Mouse (Mus musculus): ENCODE results near the gene Nlrc4. TPM values are rescaled to one million over a fixed set of nuclear protein-coding genes. Genes with fewer than 3 reads are reported as not detected.

Nlrc4 gene
- polyA plus RNA-seq, 1 experiment from 2014 or later, result 0.26 TPM

- Histone ChIP-seq H3K27me3 (ENCODE audit: insufficient read depth, low read length) (no peaks in the 10 kb centered on the region), H3K36me3 (ENCODE audit: insufficient read depth, low read length) (peaks cover 43% of the 10 kb centered on the region), H3K4me1 (ENCODE audit: insufficient read depth, low read length) (no peaks in the 10 kb centered on the region), H3K9me3 (ENCODE audit: low read length) (no peaks in the 10 kb centered on the region), H3K27ac (ENCODE audit: low read length) (no peak overlapping the region), H3K4me2 (replicated peaks; ENCODE audit: low read depth, low read length) (no peak overlapping the region), H3K4me3 (ENCODE audit: low read length) (no peak overlapping the region), H3K9ac (replicated peaks; ENCODE audit: low read length) (no peak overlapping the region)
- ATAC-seq (ENCODE audit: low FRiP score, low TSS enrichment), result no peak
- WGBS, result 94% methylated on average over 1 of the region's 1 CpGs
Measured at GRCm38 (mm10) chr17:74376916-74377315, 82.0 kb downstream of the Nlrc4 start.

Other genes with a start within 250 kb of the Nlrc4 start
- 76.6 and 81.1 TPM in 2 replicates for gene Memo1, start 163.6 kb downstream of the Nlrc4 start, polyA plus RNA-seq (2015; fragmentation: Nextera tagmentation; extraction: Ambion mirVana)
- gene Dpy30, start 135.2 kb downstream of the Nlrc4 start, polyA plus RNA-seq (2015; fragmentation: Nextera tagmentation; extraction: Ambion mirVana), result 215 and 220 TPM in 2 replicates
- gene Spast, start 120.2 kb downstream of the Nlrc4 start, polyA plus RNA-seq (2015; fragmentation: Nextera tagmentation; extraction: Ambion mirVana), result 9.7 and 10.9 TPM in 2 replicates
- gene Slc30a6, start 63.5 kb downstream of the Nlrc4 start, polyA plus RNA-seq (2015; fragmentation: Nextera tagmentation; extraction: Ambion mirVana), result 46.7 and 51.8 TPM in 2 replicates
- gene Yipf4, start 30.4 kb upstream of the Nlrc4 start, polyA plus RNA-seq (2015; fragmentation: Nextera tagmentation; extraction: Ambion mirVana), result 58.4 and 61.3 TPM in 2 replicates
- 64.6 and 86.6 TPM in 2 replicates for gene Birc6, start 69.2 kb upstream of the Nlrc4 start, polyA plus RNA-seq (2015; fragmentation: Nextera tagmentation; extraction: Ambion mirVana)